ENCODE assay signal across 8 mouse cellular contexts in genomic region chr5:142961398-142961880, GRCm38 (mm10). TPM values are rescaled to one million over a fixed set of nuclear protein-coding genes. Genes with fewer than 3 reads are reported as not detected.
A peak's percentile ranks its signal among the peaks of the same experiment; 100 is the strongest.
DNase-seq lines count a peak whose midpoint lies in the region; ATAC-seq and TF ChIP-seq lines count a peak whose summit lies in the region.

No protein-coding gene starts in this region.

- WGBS in heart, postnatal 0 days: 7% methylated on average over 15 of the region's 15 CpGs
- WGBS in liver, embryonic 13.5 days (ENCODE audit: insufficient replicate concordance): 1% methylated on average over 15 of the region's 15 CpGs
- WGBS in stomach, embryonic 14.5 days: 2% methylated on average over 14 of the region's 15 CpGs

- intact Hi-C loops in left cerebral cortex, postnatal 4 days (cut with DNase I): loop anchor here (2.0 kb wide), 1 partner anchor 55 kb away; the partner anchor contains the start of gene Actb

- no peaks in the 10 kb centered on the region for H3K36me3 ChIP-seq in heart, postnatal 0 days (replicated peaks; ENCODE audit: control insufficient read depth, insufficient read depth, low read length)
- peaks cover 4% of the 10 kb centered on the region; the same call in 1 of the 2 replicates for H3K36me3 ChIP-seq in liver, embryonic 13.5 days
- peaks cover 6% of the 10 kb centered on the region; the same call in 1 of the 2 replicates for H3K36me3 ChIP-seq in stomach, embryonic 14.5 days (ENCODE audit: control insufficient read depth, insufficient read depth, low read length)

- TF ChIP-seq CTCF in heart, postnatal 0 days (IDR thresholded peaks at IDR 0.05; ENCODE audit: low read depth): no peak

- peak overlapping the region; percentile 68 for H3K4me3 ChIP-seq in heart, postnatal 0 days (ENCODE audit: low read depth, low read length)
- peak overlapping the region; percentile 59 for H3K4me3 ChIP-seq in liver, embryonic 13.5 days (replicated peaks)
- peak overlapping the region; percentile 95 for H3K4me3 ChIP-seq in stomach, embryonic 14.5 days (ENCODE audit: low read depth, low read length)

- H3K27me3 ChIP-seq in heart, postnatal 0 days (ENCODE audit: control insufficient read depth, insufficient read depth, low read length): peaks cover 29% of the 10 kb centered on the region
- peaks cover 81% of the 10 kb centered on the region for H3K27me3 ChIP-seq in liver, embryonic 13.5 days
- H3K27me3 ChIP-seq in stomach, embryonic 14.5 days (ENCODE audit: control insufficient read depth, insufficient read depth, low read length): no peaks in the 10 kb centered on the region

- peak overlapping the region; percentile 82 for H3K27ac ChIP-seq in heart, postnatal 0 days (ENCODE audit: low read depth)
- H3K27ac ChIP-seq in liver, embryonic 13.5 days: peak overlapping the region; percentile 78
- peak overlapping the region; percentile 95 for H3K27ac ChIP-seq in stomach, embryonic 14.5 days (ENCODE audit: low read length)

- H3K4me2 ChIP-seq in heart, postnatal 0 days (ENCODE audit: low read depth, low read length): peak overlapping the region; percentile 65
- peak overlapping the region; percentile 67 for H3K4me2 ChIP-seq in liver, embryonic 13.5 days
- peak overlapping the region; percentile 54 for H3K4me2 ChIP-seq in stomach, embryonic 14.5 days (replicated peaks; ENCODE audit: low read depth, low read length)

- H3K4me1 ChIP-seq in heart, postnatal 0 days (ENCODE audit: control insufficient read depth, insufficient read depth): peaks cover 10% of the 10 kb centered on the region
- H3K4me1 ChIP-seq in liver, embryonic 13.5 days (replicated peaks): peaks cover 42% of the 10 kb centered on the region
- peaks cover 21% of the 10 kb centered on the region for H3K4me1 ChIP-seq in stomach, embryonic 14.5 days (ENCODE audit: control insufficient read depth, insufficient read depth, low read length)

- H3K9me3 ChIP-seq in heart, postnatal 0 days (replicated peaks; ENCODE audit: control insufficient read depth, low read length): no peaks in the 10 kb centered on the region
- H3K9me3 ChIP-seq in liver, embryonic 13.5 days (replicated peaks): no peaks in the 10 kb centered on the region
- H3K9me3 ChIP-seq in stomach, embryonic 14.5 days (ENCODE audit: control insufficient read depth, low read depth, low read length): no peaks in the 10 kb centered on the region

- ATAC-seq in frontal cortex, adult (ENCODE audit: low TSS enrichment): 0 out of 2 replicates have a peak, but pooled peaks have one; percentile 5
- peak; percentile 62 for ATAC-seq in heart, postnatal 0 days (ENCODE audit: insufficient read depth, low read depth)
- ATAC-seq in liver, embryonic 13.5 days (ENCODE audit: low read depth): peak; percentile 30
- ATAC-seq in stomach, embryonic 14.5 days (ENCODE audit: insufficient number of reproducible peaks, insufficient read depth, low FRiP score, low read depth): peak; percentile 19

- no peak for TF ChIP-seq EP300 in heart, postnatal 0 days (IDR thresholded peaks at IDR 0.05; ENCODE audit: low read depth)

- DNase-seq in frontal cortex, postnatal 14 days (ENCODE audit: low spot score in 2 of 2): no peak
- DNase-seq in NIH3T3 (ENCODE audit: low read depth): peak; percentile 81
- DNase-seq in heart, postnatal 0 days (ENCODE audit: low spot score): peak; percentile 69
- DNase-seq in liver, embryonic 13.5 days: no peak
- no peak for DNase-seq in spleen, postnatal 4 days (ENCODE audit: low spot score in 2 of 2)
- no peak for DNase-seq in left cerebral cortex, postnatal 4 days

- peak overlapping the region; percentile 80 for H3K9ac ChIP-seq in heart, postnatal 0 days (replicated peaks; ENCODE audit: low read depth, low read length)
- peak overlapping the region; percentile 72 for H3K9ac ChIP-seq in liver, embryonic 13.5 days
- peak overlapping the region; percentile 95 for H3K9ac ChIP-seq in stomach, embryonic 14.5 days (replicated peaks; ENCODE audit: low read depth, low read length)

RNA-seq across cellular contexts. Expression of gene Fscn1, which starts 1.3 kb away (rescaled TPM):
- total RNA-seq in heart, postnatal 0 days (2014; rRNA removed; ENCODE audit: low replicate concordance): 101 and 104 TPM in 2 replicates
- 77.9 and 78.7 TPM in 2 replicates for polyA plus RNA-seq in heart, postnatal 0 days (2015; fragmentation: Nextera tagmentation; extraction: Ambion mirVana)
- polyA plus RNA-seq in liver, embryonic 13.5 days (2015; fragmentation: Nextera tagmentation; extraction: Ambion mirVana): 29.5 and 38.3 TPM in 2 replicates
- 232 and 251 TPM in 2 replicates for polyA plus RNA-seq in stomach, embryonic 14.5 days (2014; fragmentation: Nextera tagmentation; extraction: Ambion mirVana)
- total RNA-seq in left cerebral cortex, postnatal 4 days (2021): 100 to 1,000 TPM; 530 to 553 TPM

RNA-seq across cellular contexts. Expression of gene Actb, which starts 54.9 kb away (rescaled TPM):
- 2,129 and 2,574 TPM in 2 replicates for total RNA-seq in heart, postnatal 0 days (2014; rRNA removed; ENCODE audit: low replicate concordance)
- polyA plus RNA-seq in heart, postnatal 0 days (2015; fragmentation: Nextera tagmentation; extraction: Ambion mirVana): 4,473 and 4,544 TPM in 2 replicates
- polyA plus RNA-seq in liver, embryonic 13.5 days (2015; fragmentation: Nextera tagmentation; extraction: Ambion mirVana): 8,250 and 9,425 TPM in 2 replicates
- 17,142 and 17,567 TPM in 2 replicates for polyA plus RNA-seq in stomach, embryonic 14.5 days (2014; fragmentation: Nextera tagmentation; extraction: Ambion mirVana)
- total RNA-seq in left cerebral cortex, postnatal 4 days (2021): 1,000 to 10,000 TPM; 5,289 to 5,459 TPM

Comparison
In these comparisons a context has a peak if more than half of its experiments do, and no peak if none do; other contexts are left out.
1. ATAC-seq: peak in every context shown above with its lines; median percentile 62 in heart, postnatal 0 days; 30 in liver, embryonic 13.5 days; 19 in stomach, embryonic 14.5 days; 5 in frontal cortex, adult.
2. DNase-seq: peak in NIH3T3 (single experiment) and heart, postnatal 0 days (single experiment); none in frontal cortex, postnatal 14 days (0 of 2), liver, embryonic 13.5 days (single experiment), spleen, postnatal 4 days (0 of 2) and left cerebral cortex, postnatal 4 days (single experiment).
3. Peak in every context shown above with its lines, with median percentiles within 50 percentile points of each other: H3K27ac ChIP-seq, H3K4me2 ChIP-seq, H3K4me3 ChIP-seq and H3K9ac ChIP-seq.